Mouse (Mus musculus) lung, adult 2 months (tissue): ENCODE measurements at regions not wholly inside any gene's neighbourhood (a gene's known extent, or its start where the extent isn't known, plus 50 kb on each side); places are given as distances from the start of the nearest gene placed in this dataset.

Source experiments
- CTCF ChIP-seq: fragments of 200-500 bp; IDR thresholded peaks from 2 replicates; pipeline ENCODE4 v1.5.1; 2011; ENCODE audit warnings: mild to moderate bottlenecking, low read length, control low read depth; ENCODE audit not compliant: insufficient read depth
- POLR2A ChIP-seq: fragments of 200-500 bp; IDR thresholded peaks from 2 replicates; pipeline ENCODE4 v1.6.1; 2011; ENCODE audit warnings: low read depth, mild to moderate bottlenecking, control low read depth, low read length, borderline replicate concordance; ENCODE audit errors: extremely low read depth

DNA sequence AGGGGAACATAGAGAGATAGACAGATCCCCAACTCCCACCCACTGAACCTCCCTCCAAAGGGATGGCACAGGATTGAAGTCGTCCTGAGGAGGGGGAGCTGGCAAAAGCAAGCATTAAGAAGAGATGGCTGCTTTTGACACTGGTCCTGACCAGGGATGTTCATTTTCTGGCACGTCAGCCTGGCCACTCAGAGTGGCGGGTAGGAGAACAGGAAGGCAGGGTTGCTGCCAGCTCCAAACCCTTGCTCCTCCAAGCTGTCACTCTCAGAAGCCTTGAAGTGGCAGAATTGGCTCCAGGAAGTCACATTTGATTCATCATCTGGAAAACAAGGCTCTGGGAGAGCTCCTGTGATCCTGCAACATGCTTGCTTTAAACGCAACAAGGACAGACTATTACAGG is 94.8 kb upstream of the Sfswap start:
- TF ChIP-seq CTCF: no peak
- TF ChIP-seq POLR2A: no peak
